Mouse (Mus musculus): ENCODE measurements around the gene Cuedc1. TPM values are rescaled to one million over a fixed set of nuclear protein-coding genes. Genes with fewer than 3 reads are reported as not detected.
A peak's percentile ranks its signal among the peaks of the same experiment; 100 is the strongest.

The Cuedc1 gene
- total RNA-seq, 2 experiments from 2014 or later, result 39.5 to 40.0 TPM

- peak; percentile 90 for DNase-seq
Measured at GRCm38 (mm10) chr11:88118817-88119642, 21.2 kb downstream of the Cuedc1 start.

GRCm38 (mm10) chr11:88122545-88122944 is 24.7 kb downstream of the Cuedc1 start:
- DNase-seq, result no peak

- no peak for DNase-seq
Measured at GRCm38 (mm10) chr11:88123021-88123420, 25.2 kb downstream of the Cuedc1 start.

- no peak for DNase-seq
Measured at GRCm38 (mm10) chr11:88123731-88124130, 25.9 kb downstream of the Cuedc1 start.

- DNase-seq, result no peak
Measured at GRCm38 (mm10) chr11:88125483-88125882, 27.6 kb downstream of the Cuedc1 start.

- DNase-seq, result no peak
Measured at GRCm38 (mm10) chr11:88126306-88126793, 28.5 kb downstream of the Cuedc1 start.

- no peak for DNase-seq
Measured at GRCm38 (mm10) chr11:88128461-88128860, 30.6 kb downstream of the Cuedc1 start.

GRCm38 (mm10) chr11:88129281-88129680 is 31.4 kb downstream of the Cuedc1 start:
- no peak for DNase-seq

GRCm38 (mm10) chr11:88129935-88130334 is 32.1 kb downstream of the Cuedc1 start:
- DNase-seq, result no peak

GRCm38 (mm10) chr11:88131847-88132246 is 34.0 kb downstream of the Cuedc1 start:
- peak; percentile 75 for DNase-seq

GRCm38 (mm10) chr11:88135218-88135617 is 37.4 kb downstream of the Cuedc1 start:
- DNase-seq, result no peak

GRCm38 (mm10) chr11:88137814-88138425 is 40.1 kb downstream of the Cuedc1 start:
- no peak for DNase-seq

- DNase-seq, result no peak
Measured at GRCm38 (mm10) chr11:88139256-88139861, 41.5 kb downstream of the Cuedc1 start.

- DNase-seq, result no peak
Measured at GRCm38 (mm10) chr11:88140066-88141060, 42.5 kb downstream of the Cuedc1 start.

- no peak for DNase-seq
Measured at GRCm38 (mm10) chr11:88142362-88142761, 44.5 kb downstream of the Cuedc1 start.

- no peak for DNase-seq
Measured at GRCm38 (mm10) chr11:88144100-88144499, 46.2 kb downstream of the Cuedc1 start.

- DNase-seq, result no peak
Measured at GRCm38 (mm10) chr11:88145214-88146006, 47.6 kb downstream of the Cuedc1 start.

- DNase-seq, result no peak
Measured at GRCm38 (mm10) chr11:88146264-88147060, 48.6 kb downstream of the Cuedc1 start.

GRCm38 (mm10) chr11:88147388-88147787 is 49.5 kb downstream of the Cuedc1 start:
- no peak for DNase-seq

GRCm38 (mm10) chr11:88148015-88148637 is 50.3 kb downstream of the Cuedc1 start:
- DNase-seq, result no peak

Data from heart, postnatal 4 days (tissue).